Mouse (Mus musculus) kidney, adult 11 months (tissue): ENCODE measurements at regions not wholly inside any gene's neighbourhood (a gene's known extent, or its start where the extent isn't known, plus 50 kb on each side); places are given as distances from the start of the nearest gene placed in this dataset.

Source experiments
- DNase-seq: peaks from one replicate; pipeline ENCODE4 v3.0.0; 2022

- DNase-seq, result no peak
These were observed 128.7 kb upstream of the Prkg2 start for GRCm38 (mm10) chr5:99165807-99166360.

GRCm38 (mm10) chr5:99157973-99158372, 120.8 kb upstream of the Prkg2 start:
- DNase-seq, result peak; percentile 8

- DNase-seq, result no peak
These were observed 116.2 kb upstream of the Prkg2 start for GRCm38 (mm10) chr5:99153269-99153850.

- DNase-seq, result no peak
These were observed 115.1 kb upstream of the Prkg2 start for GRCm38 (mm10) chr5:99152299-99152698.

- no peak for DNase-seq
These were observed 112.8 kb upstream of the Prkg2 start for GRCm38 (mm10) chr5:99149904-99150303.

- DNase-seq, result no peak
These were observed 95.5 kb upstream of the Prkg2 start for GRCm38 (mm10) chr5:99132670-99133069.

GRCm38 (mm10) chr5:99128628-99129027, 91.5 kb upstream of the Prkg2 start:
- no peak for DNase-seq

GRCm38 (mm10) chr5:99125418-99125817, 88.3 kb upstream of the Prkg2 start:
- DNase-seq, result no peak

- no peak for DNase-seq
These were observed 74.6 kb upstream of the Prkg2 start for GRCm38 (mm10) chr5:99111755-99112154.

- DNase-seq, result no peak
These were observed 74.1 kb upstream of the Prkg2 start for GRCm38 (mm10) chr5:99111235-99111634.

- DNase-seq, result peak; percentile 11
These were observed 62.6 kb upstream of the Prkg2 start for GRCm38 (mm10) chr5:99099727-99100116.

GRCm38 (mm10) chr5:99099014-99099726, 62.0 kb upstream of the Prkg2 start:
- DNase-seq, result peak; percentile 12
